Mouse (Mus musculus): Measurements from ENCODE around the gene Esyt2.

GRCm38 (mm10) chr12:116231612-116232011 is 49.4 kb upstream of the Esyt2 start:
- TF ChIP-seq CTCF (IDR thresholded peaks at IDR 0.05; ENCODE audit: control insufficient read depth, insufficient read depth, low read length) (no peak), POLR2A (IDR thresholded peaks at IDR 0.05; ENCODE audit: borderline replicate concordance, control insufficient read depth, low read depth, low read length) (no peak)

Data from bone marrow, adult 2 months (tissue).